Mouse (Mus musculus): ENCODE data around the gene Susd1. TPM values are rescaled to one million over a fixed set of nuclear protein-coding genes. Genes with fewer than 3 reads are reported as not detected.

Gene Susd1
- total RNA-seq (2023) = 10 to 100 TPM; 46.3 to 52.2 TPM

GRCm38 (mm10) chr4:59437990-59438854 is at the start of gene Susd1:
TSS of gene Susd1 (minus strand) at chr4:59438633.

Other genes with a start within 250 kb of the Susd1 start
- gene Ugcg, start 249.4 kb downstream of the Susd1 start, total RNA-seq (2023) = 10 to 100 TPM; 30.1 to 32.1 TPM
- 100 to 1,000 TPM; 302 to 305 TPM for gene Ptbp3, start 110.7 kb upstream of the Susd1 start, total RNA-seq (2023)
- gene Hsdl2, start 142.9 kb upstream of the Susd1 start, total RNA-seq (2023) = 10 to 100 TPM; 15.5 to 17.1 TPM
- 1 to 10 TPM; 6.5 to 6.8 TPM for gene E130308A19Rik, start 187.6 kb upstream of the Susd1 start, total RNA-seq (2023)